Mouse (Mus musculus): ENCODE data around the gene Klra10. TPM values are rescaled to one million over a fixed set of nuclear protein-coding genes. Genes with fewer than 3 reads are reported as not detected.
"Not testable (repeated sequence)": the region's sequence is repeated elsewhere in the genome, so short reads cannot be mapped to it uniquely, and the experiment has no call there.

Klra10 gene
- not detected in 2 replicates for polyA plus RNA-seq (2015; fragmentation: Nextera tagmentation; extraction: Ambion mirVana)

DNA sequence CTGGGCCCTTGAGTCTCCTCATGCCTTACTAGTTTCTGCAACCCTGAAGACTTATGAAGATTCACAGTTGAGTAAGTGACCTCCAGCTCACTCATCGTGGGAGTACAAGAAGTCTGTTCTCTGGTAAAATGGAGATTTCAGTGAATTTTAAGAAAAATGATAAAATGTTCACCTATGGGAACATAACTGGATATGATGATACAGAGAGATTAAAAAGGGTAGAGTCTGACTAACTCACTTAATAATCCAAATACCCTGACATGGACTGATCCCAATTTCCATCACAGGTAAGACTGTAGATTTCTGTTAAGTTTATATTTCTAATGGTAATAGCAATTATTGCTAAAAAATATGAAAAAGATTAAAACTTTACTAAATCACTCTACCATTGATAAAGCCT lies at the start of gene Klra10:
Gene Klra10, minus strand, starts transcription at position 101 of the 400 bp plus-strand sequence.
- H3K27ac ChIP-seq (replicated peaks); H3K4me3 ChIP-seq; H3K9ac ChIP-seq; H3K4me2 ChIP-seq; H3K27me3 ChIP-seq; H3K4me1 ChIP-seq (replicated peaks); H3K9me3 ChIP-seq; ATAC-seq (ENCODE audit: low read depth); H3K36me3 ChIP-seq: not testable (repeated sequence)
- WGBS = 79% methylated on average over 1 of the region's 1 CpGs

DNA sequence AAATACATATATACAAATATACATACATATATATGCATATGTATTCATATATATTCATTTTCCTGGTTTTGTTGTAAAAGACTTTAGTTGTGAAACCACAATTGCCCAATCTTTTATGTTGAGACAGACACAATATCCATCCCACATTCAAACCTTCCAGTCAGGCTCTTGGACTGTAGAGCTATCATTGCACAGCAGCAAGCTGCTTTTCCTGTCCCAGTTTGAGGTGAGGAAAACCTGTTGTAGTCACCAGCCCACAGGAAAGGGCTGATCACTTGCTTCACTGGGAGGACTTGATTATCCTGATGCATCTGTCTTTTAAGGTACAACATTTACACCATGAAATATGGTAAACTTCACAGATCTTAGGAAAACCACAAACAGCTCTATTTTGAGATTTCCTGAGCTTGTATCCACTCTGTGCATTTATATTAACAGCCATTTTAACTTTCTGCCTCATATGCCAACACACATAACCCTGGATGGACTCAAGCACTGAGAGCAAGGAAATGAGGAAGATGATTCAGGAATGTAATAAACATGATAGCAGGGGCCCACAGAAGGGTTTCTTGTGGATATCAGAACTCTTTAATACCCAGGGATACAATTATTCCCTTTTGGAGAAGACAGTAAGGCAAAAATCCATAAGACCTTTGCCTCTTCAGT lies 6.4 kb upstream of the Klra10 start:
- no peak overlapping the region for H3K4me2 ChIP-seq
- H3K4me3 ChIP-seq = no peak overlapping the region
- no peaks in the 10 kb centered on the region for H3K36me3 ChIP-seq
- no peak overlapping the region for H3K9ac ChIP-seq
- no peak for ATAC-seq (ENCODE audit: low read depth)
- H3K27me3 ChIP-seq = no peaks in the 10 kb centered on the region
- H3K4me1 ChIP-seq (replicated peaks) = no peaks in the 10 kb centered on the region
- 0 out of 2 replicates have a peak, but pooled peaks cover 4% of the 10 kb centered on the region for H3K9me3 ChIP-seq
- no peak overlapping the region for H3K27ac ChIP-seq (replicated peaks)

DNA sequence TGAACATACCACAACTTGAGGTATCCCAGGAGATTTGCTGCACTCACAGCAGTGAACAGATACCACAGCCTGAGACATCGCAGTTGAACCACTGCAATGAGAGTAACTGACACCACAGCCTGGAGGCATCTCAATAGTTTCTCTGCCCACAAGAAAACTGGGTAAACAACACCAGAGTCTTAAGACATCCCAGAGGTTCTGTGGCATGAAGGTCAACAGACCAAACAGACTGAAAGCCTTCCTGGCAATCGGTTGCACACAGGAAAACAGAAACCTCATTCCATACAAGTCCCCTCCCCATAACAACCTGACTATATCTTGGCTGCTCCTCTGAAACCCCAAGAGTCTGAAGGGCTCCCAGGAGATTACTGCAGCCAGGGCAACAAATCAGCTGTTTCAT lies 26.4 kb downstream of the Klra10 start:
- ATAC-seq (ENCODE audit: low read depth) = no peak
- 86% methylated on average over 2 of the region's 2 CpGs for WGBS

DNA sequence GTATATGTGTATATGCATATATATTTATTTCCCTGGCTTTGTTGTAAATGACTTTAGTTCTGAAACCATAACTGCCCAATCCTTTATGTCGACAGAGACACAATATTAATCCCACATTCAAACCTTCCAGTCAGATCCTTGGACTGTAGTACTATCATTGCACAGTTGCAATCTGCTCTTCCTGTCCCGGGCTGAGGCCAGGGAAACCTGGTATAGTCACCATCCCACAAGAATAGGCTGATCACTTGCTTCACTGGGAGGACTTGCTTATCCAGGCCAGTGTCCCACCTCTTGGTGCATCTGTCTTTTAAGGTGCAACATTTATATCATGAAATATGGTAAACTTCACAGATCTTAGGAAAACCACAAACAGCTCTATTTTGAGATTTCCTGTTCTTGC lies 44.2 kb downstream of the Klra10 start:
- H3K9me3 ChIP-seq = peaks cover 3% of the 10 kb centered on the region
- WGBS = 79% methylated on average over 2 of the region's 2 CpGs
- H3K27ac ChIP-seq (replicated peaks) = no peak overlapping the region
- no peaks in the 10 kb centered on the region for H3K4me1 ChIP-seq (replicated peaks)
- no peak for ATAC-seq (ENCODE audit: low read depth)
- no peaks in the 10 kb centered on the region for H3K27me3 ChIP-seq
- no peak overlapping the region for H3K9ac ChIP-seq
- no peak overlapping the region for H3K4me2 ChIP-seq
- no peak overlapping the region for H3K4me3 ChIP-seq
- no peaks in the 10 kb centered on the region for H3K36me3 ChIP-seq

More for the DNA sequence above, 26.4 kb downstream of the Klra10 start:
- H3K27me3 ChIP-seq = no peaks in the 10 kb centered on the region
- H3K36me3 ChIP-seq = no peaks in the 10 kb centered on the region
- no peaks in the 10 kb centered on the region for H3K4me1 ChIP-seq (replicated peaks)
- H3K9me3 ChIP-seq = peaks cover 18% of the 10 kb centered on the region
- no peak overlapping the region for H3K9ac ChIP-seq
- no peak overlapping the region for H3K4me2 ChIP-seq
- no peak overlapping the region for H3K4me3 ChIP-seq
- H3K27ac ChIP-seq (replicated peaks) = no peak overlapping the region

DNA sequence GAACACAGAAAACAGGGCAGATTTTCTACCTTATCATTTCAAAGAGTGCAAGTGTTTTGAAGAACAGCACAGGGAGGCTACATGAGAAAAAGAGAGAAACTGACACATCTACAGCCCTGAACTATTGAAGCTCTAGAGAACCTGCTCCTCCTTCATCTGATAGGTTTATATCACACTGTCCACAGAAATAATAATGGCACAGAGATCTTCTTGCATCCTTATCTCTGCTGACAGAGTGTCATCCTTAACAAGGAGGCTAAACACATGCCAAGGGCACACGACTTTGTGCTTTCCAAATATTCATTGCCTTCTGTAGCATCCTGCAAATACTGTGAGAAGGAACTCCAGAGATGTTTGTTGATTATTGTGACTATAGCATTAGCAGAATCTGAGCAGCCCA lies 45.1 kb downstream of the Klra10 start:
- no peaks in the 10 kb centered on the region for H3K27me3 ChIP-seq
- H3K9me3 ChIP-seq = peaks cover 3% of the 10 kb centered on the region
- no peak overlapping the region for H3K27ac ChIP-seq (replicated peaks)
- no peak overlapping the region for H3K4me3 ChIP-seq
- no peak for ATAC-seq (ENCODE audit: low read depth)
- H3K4me2 ChIP-seq = no peak overlapping the region
- H3K4me1 ChIP-seq (replicated peaks) = no peaks in the 10 kb centered on the region
- WGBS = 36% methylated on average over 1 of the region's 1 CpGs
- no peak overlapping the region for H3K9ac ChIP-seq
- no peaks in the 10 kb centered on the region for H3K36me3 ChIP-seq

DNA sequence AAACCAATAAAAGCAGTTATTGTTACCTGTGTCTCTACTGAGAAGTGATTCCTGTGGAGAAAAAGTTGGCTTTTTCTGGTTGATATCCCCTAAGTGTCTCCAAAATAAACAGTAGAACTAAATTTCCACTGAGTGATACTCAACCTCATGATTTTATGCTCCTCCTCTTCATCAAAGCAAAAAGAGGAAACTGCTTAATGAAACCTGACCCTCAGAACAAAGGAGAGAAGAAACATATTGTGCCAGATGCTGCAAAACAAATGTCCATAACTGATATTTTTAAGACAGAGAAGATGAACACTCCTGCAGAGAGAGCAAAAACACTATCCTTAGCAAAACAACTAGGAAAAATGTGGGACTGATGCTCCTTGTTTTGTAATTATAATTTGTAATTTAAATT lies 48.5 kb downstream of the Klra10 start, which contains the start of gene Klra7:
Gene Klra7, minus strand, starts transcription at position 101 of the 400 bp plus-strand sequence.
- Histone ChIP-seq H3K4me2 (no peak within 1 kb of the TSS), H3K27me3 (no peaks in the 10 kb centered on the region), H3K36me3 (no peaks in the 10 kb centered on the region), H3K27ac (replicated peaks) (no peak within 1 kb of the TSS), H3K4me3 (no peak within 1 kb of the TSS), H3K9me3 (peaks cover 7% of the 10 kb centered on the region), H3K9ac (no peak within 1 kb of the TSS), H3K4me1 (replicated peaks) (no peaks in the 10 kb centered on the region)
- no peak for ATAC-seq (ENCODE audit: low read depth)

Other genes with a start within 250 kb of the Klra10 start
- not detected in 2 replicates for gene Klra4, start 214.7 kb downstream of the Klra10 start, polyA plus RNA-seq (2015; fragmentation: Nextera tagmentation; extraction: Ambion mirVana)
- not detected in 2 replicates for gene Klra8, start 152.0 kb downstream of the Klra10 start, polyA plus RNA-seq (2015; fragmentation: Nextera tagmentation; extraction: Ambion mirVana)
- not detected in 2 replicates for gene Klra9, start 88.8 kb downstream of the Klra10 start, polyA plus RNA-seq (2015; fragmentation: Nextera tagmentation; extraction: Ambion mirVana)
- gene Klra7, start 48.6 kb downstream of the Klra10 start, polyA plus RNA-seq (2015; fragmentation: Nextera tagmentation; extraction: Ambion mirVana) = not detected in 2 replicates
- gene Klra3, start 55.6 kb upstream of the Klra10 start, polyA plus RNA-seq (2015; fragmentation: Nextera tagmentation; extraction: Ambion mirVana) = not detected in 2 replicates
- gene Klra1, start 104.9 kb upstream of the Klra10 start, polyA plus RNA-seq (2015; fragmentation: Nextera tagmentation; extraction: Ambion mirVana) = not detected in 2 replicates

Data from neural tube, embryonic 13.5 days (tissue).